Mouse (Mus musculus) olfactory bulb, adult 2 months (tissue): ENCODE data around the gene Trappc1. TPM values are rescaled to one million over a fixed set of nuclear protein-coding genes. Genes with fewer than 3 reads are reported as not detected.

Experiments used
- H3K27ac ChIP-seq: fragments of 200-500 bp; 2 replicates; pipeline ENCODE4 v1.5.1; 2012; ENCODE audit warnings: low read depth, low read length; ENCODE audit not compliant: insufficient read depth
- H3K4me1 ChIP-seq: fragments of 200-500 bp; 2 replicates; pipeline ENCODE4 v1.6.1; 2012; ENCODE audit warnings: low read length; ENCODE audit not compliant: control insufficient read depth, insufficient read depth
- H3K4me3 ChIP-seq: fragments of 200-500 bp; 2 replicates; pipeline ENCODE4 v1.5.1; 2012; ENCODE audit warnings: mild to moderate bottlenecking, low read depth, low read length, moderate library complexity; ENCODE audit not compliant: insufficient read depth
- CTCF ChIP-seq: fragments of 200-500 bp; IDR thresholded peaks from 2 replicates; pipeline ENCODE4 v1.5.1; 2012; ENCODE audit warnings: low read depth, mild to moderate bottlenecking, low read length, moderate library complexity; ENCODE audit not compliant: insufficient read depth
- POLR2A ChIP-seq: fragments of 200-500 bp; IDR thresholded peaks from 2 replicates; pipeline ENCODE4 v1.6.1; 2012; ENCODE audit warnings: mild to moderate bottlenecking, low read depth, low read length, moderate library complexity; ENCODE audit not compliant: insufficient read depth
- WGBS: fragments of 180-500 bp; shearing (Covaris S2); methylation state at CpG from one replicate; pipeline ENCODE4 v1.1.7; 2018; 5-methylcytosine and 5-hydroxymethylcytosine counted together
- polyA plus RNA-seq: library from polyadenylated mRNA; stranded (reverse); fragments of >200 nt; gene quantifications from 2 replicates; pipeline ENCODE4 v1.2.4, GENCODE M21; 2012; ENCODE audit warnings: low replicate concordance; ENCODE audit not compliant: missing spikeins, insufficient read depth, insufficient read length

Gene Trappc1
- polyA plus RNA-seq, 1 experiment: not detected

DNA sequence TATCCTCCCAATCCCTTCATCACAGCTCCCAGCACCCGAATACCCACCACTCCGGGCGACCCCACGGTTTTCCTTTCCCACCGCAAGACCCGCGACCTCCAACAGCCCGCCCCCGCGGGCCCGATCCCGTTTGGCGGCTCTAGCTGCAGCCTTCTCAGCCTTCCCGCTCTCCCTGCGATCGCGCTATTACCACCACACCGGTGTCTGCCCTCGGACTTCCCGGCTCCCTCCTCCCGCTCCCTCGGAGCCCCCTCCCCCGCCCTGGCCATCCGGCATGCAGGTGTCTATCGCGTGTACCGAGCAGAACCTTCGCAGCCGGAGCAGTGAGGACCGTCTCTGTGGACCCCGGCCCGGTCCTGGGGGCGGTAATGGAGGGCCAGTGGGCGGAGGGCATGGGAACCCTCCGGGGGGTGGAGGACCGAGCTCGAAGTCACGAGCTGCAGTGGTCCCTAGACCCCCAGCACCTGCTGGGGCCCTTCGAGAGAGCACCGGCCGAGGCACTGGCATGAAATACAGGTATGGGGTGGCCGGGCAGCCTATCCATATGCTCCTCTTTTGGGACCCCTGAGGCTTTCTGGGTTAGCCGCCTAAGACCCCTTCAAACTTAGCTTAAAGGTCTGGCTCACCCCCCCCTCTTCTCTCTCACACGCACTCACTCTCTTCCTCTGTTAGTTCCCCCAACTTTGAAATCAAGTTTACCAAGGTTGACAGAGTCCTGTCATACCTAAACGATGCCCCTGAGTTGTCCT, 2.8 kb downstream of the Trappc1 start:
- TF ChIP-seq POLR2A: no peak
- no peak for TF ChIP-seq CTCF
- Histone ChIP-seq H3K4me1 (peaks cover 42% of the 10 kb centered on the region), H3K27ac (peak overlapping the region; percentile 60), H3K4me3 (peak overlapping the region; percentile 69)
- 1% methylated on average over 45 of the region's 45 CpGs for WGBS

DNA sequence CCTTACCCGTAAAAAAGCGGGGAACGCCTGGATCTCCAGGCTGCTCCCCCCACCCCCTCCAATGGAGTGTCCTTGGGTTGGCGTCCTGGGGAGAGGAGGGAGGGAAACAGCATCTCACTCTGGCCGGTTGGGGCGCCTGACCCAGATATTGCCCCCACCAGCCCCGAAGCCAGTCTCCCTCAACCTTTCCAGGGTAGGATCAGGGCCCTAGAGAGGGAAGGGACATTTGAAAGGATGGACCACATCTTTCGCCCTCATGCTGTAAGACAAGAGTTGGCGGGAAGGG, 3.3 kb downstream of the Trappc1 start:
- Histone ChIP-seq H3K4me1 (peaks cover 42% of the 10 kb centered on the region), H3K27ac (peak overlapping the region; percentile 60), H3K4me3 (peak overlapping the region; percentile 69)
- TF ChIP-seq POLR2A: no peak
- TF ChIP-seq CTCF: peak; percentile 20; the same call in 1 of the 2 replicates
- 19% methylated on average over 9 of the region's 9 CpGs for whole genome bisulfite sequencing

DNA sequence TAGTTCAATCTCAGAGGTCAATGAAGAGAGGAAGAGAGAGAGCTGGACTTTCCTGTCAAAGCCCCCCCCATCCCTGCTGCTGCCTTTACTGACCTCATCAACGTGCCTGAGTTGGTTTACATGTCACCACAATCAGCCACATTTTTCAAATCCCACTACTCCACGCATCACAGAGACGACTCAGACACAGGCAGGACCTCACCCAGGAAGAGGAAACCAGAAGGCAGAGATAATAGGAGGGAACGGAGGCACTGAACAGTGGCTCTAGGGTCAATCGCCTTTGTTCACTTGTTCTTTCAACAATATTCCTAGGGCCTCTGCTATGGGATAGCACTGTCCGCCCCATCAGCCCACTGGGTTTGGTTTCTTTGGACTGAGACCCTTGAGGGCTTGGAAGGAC, 3.9 kb downstream of the Trappc1 start:
- H3K4me3 ChIP-seq: no peak overlapping the region
- H3K27ac ChIP-seq: no peak overlapping the region
- TF ChIP-seq CTCF (no peak), POLR2A (no peak)
- peaks cover 42% of the 10 kb centered on the region for H3K4me1 ChIP-seq
- 69% methylated on average over 6 of the region's 6 CpGs for WGBS

DNA sequence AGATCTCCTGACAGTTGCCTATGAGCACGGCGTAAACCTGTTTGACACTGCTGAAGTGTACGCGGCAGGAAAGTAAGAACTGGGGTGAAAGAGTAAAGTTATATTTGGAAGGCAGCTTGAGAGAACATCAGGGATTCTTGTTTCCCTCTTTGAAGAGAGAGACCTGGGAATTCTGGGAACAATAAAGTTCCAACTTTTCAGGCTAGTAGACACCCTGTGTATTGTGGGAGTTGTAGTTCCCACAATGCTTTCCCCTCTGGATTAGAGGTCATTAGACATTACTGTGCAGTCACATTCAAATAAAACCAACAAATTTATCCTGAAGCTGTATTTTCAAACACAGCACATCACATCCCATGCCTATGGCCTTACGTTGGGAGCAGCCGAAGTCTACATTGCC, 4.7 kb downstream of the Trappc1 start:
- H3K27ac ChIP-seq: no peak overlapping the region
- 80% methylated on average over 6 of the region's 6 CpGs for WGBS
- TF ChIP-seq POLR2A (no peak), CTCF (no peak)
- H3K4me3 ChIP-seq: no peak overlapping the region
- H3K4me1 ChIP-seq: peaks cover 41% of the 10 kb centered on the region

- TF ChIP-seq CTCF: no peak
- no peak for TF ChIP-seq POLR2A
- H3K27ac ChIP-seq: no peak overlapping the region
- no peak overlapping the region for H3K4me3 ChIP-seq
- 94% methylated on average over 6 of the region's 6 CpGs for WGBS
- peaks cover 43% of the 10 kb centered on the region for H3K4me1 ChIP-seq
These were observed 7.4 kb downstream of the Trappc1 start for GRCm38 (mm10) chr11:69331152-69331551.

DNA sequence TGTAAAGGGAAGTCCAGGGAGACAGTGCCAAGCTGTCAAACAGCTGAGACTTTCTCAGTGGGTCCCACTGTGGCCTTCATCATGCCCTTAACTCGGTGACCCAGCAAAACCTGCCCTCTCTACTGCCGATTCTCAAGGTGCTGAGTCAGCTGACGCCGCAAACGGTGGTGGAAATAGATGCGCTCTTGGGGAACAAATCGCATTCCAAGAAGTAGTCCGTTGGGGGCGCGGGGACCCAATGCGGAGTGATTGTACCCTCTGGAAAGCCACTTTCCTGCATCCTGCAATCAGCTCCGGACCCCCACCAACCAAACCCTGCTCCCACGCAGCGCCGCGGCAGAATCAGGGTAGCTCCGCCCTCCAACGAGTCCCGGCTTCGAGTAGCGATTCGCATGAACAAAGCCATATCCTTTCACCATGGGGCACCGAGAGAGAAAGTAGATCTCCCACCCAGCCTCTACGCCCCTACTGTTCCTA, 8.2 kb downstream of the Trappc1 start:
- TF ChIP-seq POLR2A (peak; percentile 80), CTCF (no peak)
- Histone ChIP-seq H3K4me1 (peaks cover 36% of the 10 kb centered on the region), H3K27ac (peak overlapping the region; percentile 87), H3K4me3 (peak overlapping the region; percentile 49)
- WGBS: under 1% methylated on average over 24 of the region's 24 CpGs

DNA sequence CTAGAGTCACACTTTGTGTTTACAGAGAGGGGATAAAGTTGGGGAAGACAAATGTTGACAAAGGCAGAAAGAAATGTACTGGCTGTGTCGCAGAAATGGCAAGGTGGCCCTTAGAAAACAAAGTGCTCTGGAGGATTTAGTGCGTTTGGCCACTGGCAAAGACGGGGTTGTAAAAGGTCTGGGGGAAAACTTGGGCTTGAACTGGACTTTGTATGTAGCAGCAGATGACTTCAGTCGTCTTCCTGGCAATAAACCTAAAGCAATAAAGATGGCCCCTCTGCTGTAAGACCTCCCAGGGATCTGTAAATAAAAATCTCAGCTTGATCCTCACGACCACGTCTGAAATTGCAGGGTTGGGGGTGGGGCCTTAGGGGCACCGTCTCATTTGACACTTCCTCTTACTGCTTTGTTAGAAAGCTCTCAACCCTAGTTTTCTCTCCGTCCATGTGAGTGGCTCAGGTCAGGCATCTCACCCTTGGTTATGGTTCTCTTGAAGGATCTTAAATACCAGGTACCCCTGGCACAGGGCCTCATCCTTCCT, 9.0 kb downstream of the Trappc1 start:
- no peak overlapping the region for H3K4me3 ChIP-seq
- no peak for TF ChIP-seq CTCF
- no peak for TF ChIP-seq POLR2A
- peak overlapping the region; percentile 87; the same call in 1 of the 2 replicates for H3K27ac ChIP-seq
- H3K4me1 ChIP-seq: peaks cover 30% of the 10 kb centered on the region
- WGBS: 46% methylated on average over 8 of the region's 8 CpGs

GRCm38 (mm10) chr11:69333922-69334321, 10.1 kb downstream of the Trappc1 start:
- WGBS: 41% methylated on average over 3 of the region's 3 CpGs
- peak overlapping the region; percentile 85 for H3K27ac ChIP-seq
- no peak for TF ChIP-seq CTCF
- no peak for TF ChIP-seq POLR2A

GRCm38 (mm10) chr11:69334796-69335195, 11.0 kb downstream of the Trappc1 start:
- no peak overlapping the region for H3K4me3 ChIP-seq
- 34% methylated on average over 4 of the region's 4 CpGs for WGBS
- H3K27ac ChIP-seq: peak overlapping the region; percentile 60
- TF ChIP-seq CTCF (no peak), POLR2A (no peak)
- H3K4me1 ChIP-seq: peaks cover 27% of the 10 kb centered on the region

More at GRCm38 (mm10) chr11:69333922-69334321, 10.1 kb downstream of the Trappc1 start:
- H3K4me3 ChIP-seq: no peak overlapping the region
- H3K4me1 ChIP-seq: peaks cover 25% of the 10 kb centered on the region
